Mouse (Mus musculus) MEL (cell line): Measurements from ENCODE around the gene Wdfy3.

Source experiments
- CTCF ChIP-seq, 3 experiments: IDR thresholded peaks in 2 of 3; conservative IDR thresholded peaks in 1 of 3; 2 replicates each; pipeline ENCODE4 v1.5.1; 2011 to 2012; ENCODE audit warnings: low read length in 3 of 3, low read depth in 2 of 3, mild to moderate bottlenecking in 2 of 3, improper control_type of control experiment in 1 of 3, inconsistent platforms in 1 of 3, mixed read lengths in 1 of 3, moderate library complexity in 1 of 3; ENCODE audit not compliant: control insufficient read depth in 1 of 3, insufficient read depth in 1 of 3, poor library complexity in 1 of 3, severe bottlenecking in 1 of 3
- GATA1 ChIP-seq: IDR thresholded peaks from 2 replicates; pipeline ENCODE4 v1.6.1; 2011; ENCODE audit warnings: low read depth, low read length, improper control_type of control experiment
- KAT2A ChIP-seq: conservative IDR thresholded peaks from 2 replicates; pipeline ENCODE4 v1.6.1; 2012; ENCODE audit warnings: low read depth, low read length, improper control_type of control experiment, inconsistent platforms
- POLR2A ChIP-seq, 2 experiments: IDR thresholded peaks; 2 replicates each; pipeline ENCODE4 v1.6.1; 2011 to 2012; ENCODE audit warnings: low read length in 2 of 2, mild to moderate bottlenecking in 2 of 2, control low read depth in 1 of 2, improper control_type of control experiment in 1 of 2, low read depth in 1 of 2, moderate library complexity in 1 of 2; ENCODE audit not compliant: control insufficient read depth in 1 of 2, insufficient read depth in 1 of 2, poor library complexity in 1 of 2
- TCF12 ChIP-seq: IDR thresholded peaks from 2 replicates; pipeline ENCODE4 v1.6.1; 2014; ENCODE audit warnings: low read depth, mild to moderate bottlenecking, inconsistent platforms, low read length, improper control_type of control experiment, moderate library complexity
- ZNF384 ChIP-seq: IDR thresholded peaks from 2 replicates; pipeline ENCODE4 v1.6.1; 2012; ENCODE audit warnings: low read depth, mild to moderate bottlenecking, inconsistent platforms, low read length, improper control_type of control experiment

- TF ChIP-seq KAT2A (no peak), POLR2A (IDR thresholded peaks at IDR 0.05; ENCODE audit: control insufficient read depth in 1 of 2, insufficient read depth in 1 of 2, low read depth in 1 of 2, low read length in 2 of 2, poor library complexity in 1 of 2) (no peak), TCF12 (no peak), CTCF (IDR thresholded peaks at IDR 0.05 in 2 of 3, conservative IDR thresholded peaks at IDR 0.05 in 1 of 3; ENCODE audit: control insufficient read depth in 1 of 3, insufficient read depth in 1 of 3, low read depth in 2 of 3, low read length in 3 of 3, poor library complexity in 1 of 3, severe bottlenecking in 1 of 3) (no peak), GATA1 (no peak), ZNF384 (no peak)
Measured at GRCm38 (mm10) chr5:102112034-102112433, 42.3 kb upstream of the Wdfy3 start.
